Mouse (Mus musculus) cerebellum, adult 11-12 months (tissue): Measurements from ENCODE around the gene Ybey.
A peak's percentile ranks its signal among the peaks of the same experiment; 100 is the strongest.

Source experiments
- DNase-seq: peaks from one replicate; pipeline ENCODE4 v3.0.0; 2022

Gene Ybey

DNA sequence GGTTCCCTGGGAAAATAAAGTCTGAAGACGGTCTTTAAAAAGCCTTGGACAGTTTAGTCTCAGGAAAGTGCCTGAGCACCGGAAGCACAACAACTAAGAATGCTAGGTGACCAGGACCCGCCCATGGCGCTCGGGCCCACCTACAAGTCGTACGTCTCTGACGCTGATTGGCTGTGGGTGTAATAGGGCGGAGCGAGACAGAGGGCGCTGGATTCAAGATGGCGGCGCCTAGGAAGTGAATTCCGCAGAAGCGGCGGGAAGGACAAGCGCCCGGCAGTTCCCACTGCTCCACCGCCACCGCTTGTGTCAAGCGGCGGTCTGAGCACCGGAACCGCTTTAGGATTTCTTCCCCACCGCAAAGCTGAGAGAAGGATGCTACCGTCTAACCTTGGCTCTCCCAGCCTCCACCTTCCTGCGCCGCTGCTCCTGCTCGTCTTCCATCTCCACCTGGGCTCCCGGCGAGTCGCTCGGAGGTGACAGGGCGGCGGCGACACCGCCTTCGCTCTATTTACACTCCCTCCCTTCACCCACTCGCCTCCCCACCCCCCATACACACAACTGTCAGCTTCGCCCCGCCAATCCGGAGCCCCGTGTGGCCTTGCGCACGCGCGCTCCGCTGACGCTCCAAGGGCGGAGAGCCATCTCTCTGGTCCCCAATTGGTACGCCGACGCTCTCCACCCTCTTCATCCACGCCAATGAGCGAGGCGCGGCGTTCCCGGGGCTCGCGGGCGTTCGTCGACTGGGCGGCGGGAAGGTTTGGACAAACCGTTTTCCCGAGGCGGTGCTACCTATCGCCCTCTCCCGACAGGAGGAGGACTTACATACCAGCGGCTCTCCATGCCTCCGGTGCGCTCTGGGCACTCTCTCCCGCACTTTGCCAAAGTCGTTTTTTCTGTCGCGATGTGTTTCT lies 26.5 kb downstream of the Ybey start, which contains the start of gene Pcnt:
TSS of gene Pcnt (minus strand) at position 609 of the 911 bp plus-strand sequence.
- peak; percentile 98 for DNase-seq

DNA sequence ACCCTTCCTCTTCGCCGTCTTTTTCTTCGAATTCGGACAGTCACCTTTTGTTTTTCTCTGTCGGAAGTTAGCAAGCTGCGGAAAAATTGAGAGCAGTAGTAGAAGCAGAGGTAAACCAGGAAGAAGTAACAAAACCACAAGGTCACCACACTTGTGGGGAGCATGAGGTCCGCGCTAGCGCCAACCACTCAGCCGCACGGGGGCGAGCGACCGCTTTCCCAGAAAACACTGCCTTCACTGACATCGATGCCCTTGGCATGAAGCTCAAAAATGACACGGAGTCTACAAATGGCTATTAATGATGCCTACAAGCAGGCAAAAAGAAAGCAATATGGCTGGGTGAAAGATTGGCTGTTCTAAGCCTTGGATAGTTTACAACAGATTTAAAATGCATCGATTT lies 28.6 kb downstream of the Ybey start, which contains the start of gene AC141477.1:
TSS of gene AC141477.1 (minus strand) at position 164 of the 400 bp plus-strand sequence.
- no peak for DNase-seq

DNA sequence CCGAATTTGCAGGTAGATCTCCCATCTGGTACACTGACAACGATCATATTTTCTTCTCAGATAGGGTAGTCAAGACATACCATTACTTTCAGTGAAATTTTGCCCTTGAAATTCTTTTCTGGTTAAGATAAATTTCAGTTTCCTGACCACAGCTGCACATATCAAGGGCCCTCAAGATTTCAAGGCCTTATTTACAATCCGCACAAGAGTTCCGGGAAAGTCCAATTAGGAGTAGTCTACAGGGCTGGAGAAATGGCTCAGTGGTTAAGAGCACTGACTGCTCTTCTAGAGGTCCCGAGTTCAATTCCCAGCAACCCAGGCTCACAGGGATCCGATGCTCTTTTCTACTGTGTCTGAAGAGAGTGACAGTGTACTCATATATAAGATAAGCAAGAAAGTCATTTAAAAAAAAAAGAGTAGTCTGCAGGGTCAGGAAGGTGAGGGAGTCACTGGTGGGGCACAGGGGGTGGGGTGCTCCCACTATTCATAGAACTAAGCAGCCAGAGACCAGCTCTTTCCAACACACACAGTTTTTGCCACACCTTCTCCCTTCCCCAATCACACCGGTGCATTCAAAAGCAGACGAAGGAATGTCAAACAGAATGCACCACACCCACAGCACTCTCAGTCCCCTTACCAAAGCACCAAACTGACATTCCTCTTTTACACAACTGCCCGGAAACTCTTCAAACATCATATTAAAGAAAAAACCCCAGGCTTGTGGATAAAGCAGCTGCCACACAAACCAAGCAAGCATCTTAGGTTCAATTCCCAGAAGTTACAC lies 29.6 kb downstream of the Ybey start:
- DNase-seq: no peak

DNA sequence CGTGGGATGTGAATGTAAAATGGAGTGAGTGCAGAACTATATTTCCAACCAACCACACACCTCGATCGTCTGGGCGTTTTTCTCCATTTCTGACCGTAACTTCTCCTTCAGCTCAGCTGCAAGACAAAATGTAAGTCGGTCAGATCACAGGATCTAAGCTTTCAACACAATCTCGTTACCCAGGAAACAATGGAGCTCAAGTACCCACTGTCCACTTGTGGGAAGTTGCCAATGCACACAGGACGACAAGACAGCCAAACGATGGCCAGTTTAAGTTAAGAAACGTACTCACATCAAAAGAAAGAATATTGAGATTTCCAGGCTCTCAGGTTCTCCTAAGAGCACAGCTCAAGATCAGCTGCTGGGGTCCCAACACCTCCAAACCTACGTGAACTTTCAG lies 35.0 kb downstream of the Ybey start:
- DNase-seq: no peak

DNA sequence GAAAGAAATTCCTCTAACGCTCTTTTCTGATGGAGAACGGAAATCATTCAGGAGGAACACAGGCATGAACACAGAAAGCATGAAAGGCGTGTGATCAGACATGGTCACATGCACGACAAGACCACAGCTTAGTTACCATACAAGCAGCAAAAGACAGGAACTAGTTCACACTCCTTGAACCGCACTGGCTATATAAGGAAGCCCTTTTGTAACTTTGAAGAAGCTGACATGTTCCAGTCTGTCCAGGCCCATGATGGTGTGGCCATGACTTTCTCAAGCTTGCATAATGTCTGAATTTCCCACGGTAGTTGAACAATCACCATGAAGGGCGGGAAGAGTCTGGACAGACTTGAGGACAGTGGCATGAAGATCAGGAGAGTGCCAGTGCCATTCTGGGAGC lies 43.2 kb downstream of the Ybey start:
- DNase-seq: no peak

DNA sequence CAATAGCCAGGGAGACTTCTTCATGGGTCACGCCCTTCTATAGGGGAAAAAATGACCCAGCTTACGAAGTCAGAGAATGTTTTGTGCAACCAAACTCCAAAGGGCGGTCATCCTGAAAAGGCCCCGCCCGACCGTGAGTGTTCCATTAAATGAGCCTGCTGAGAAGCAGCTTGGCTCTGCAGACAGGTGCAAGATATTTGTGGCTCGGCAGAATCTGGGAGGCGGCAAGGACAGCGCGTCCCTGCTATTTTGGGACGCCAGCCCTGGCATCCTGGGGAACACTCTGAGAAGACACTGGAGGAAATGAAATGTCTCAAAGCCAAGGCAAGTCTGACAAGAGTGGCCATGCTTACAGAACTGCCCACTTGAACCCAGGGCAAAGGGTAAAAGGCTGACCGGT lies 52.1 kb downstream of the Ybey start:
- DNase-seq: peak; percentile 85
